Mouse (Mus musculus) hindbrain, embryonic 14.5 days (tissue): ENCODE measurements around the gene Ccdc127. TPM values are rescaled to one million over a fixed set of nuclear protein-coding genes. Genes with fewer than 3 reads are reported as not detected.

Experiments used
- ATAC-seq: fragments of 200-750 bp; cut with Nextera tagmentation; 2 replicates; pipeline ENCODE4 v1.8.0; 2017; ENCODE audit warnings: moderate number of reproducible peaks, mild to moderate bottlenecking, moderate TSS enrichment, moderate library complexity; ENCODE audit not compliant: low FRiP score
- DNase-seq: peaks from one replicate; pipeline ENCODE4 v3.0.0-alpha.2; 2015; ENCODE audit warnings: low spot score
- H3K27ac ChIP-seq: fragments of 300-500 bp; sonication (generic); 2 replicates; pipeline ENCODE4 v1.5.1; 2014; ENCODE audit warnings: mild to moderate bottlenecking, moderate library complexity
- H3K27me3 ChIP-seq: fragments of 300-500 bp; sonication (generic); 2 replicates; pipeline ENCODE4 v1.6.1; 2014; ENCODE audit warnings: mild to moderate bottlenecking, low read length, mixed read lengths; ENCODE audit not compliant: control insufficient read depth, insufficient read depth
- H3K36me3 ChIP-seq: fragments of 300-500 bp; sonication (generic); replicated peaks from 2 replicates; pipeline ENCODE4 v1.6.1; 2014; ENCODE audit not compliant: control insufficient read depth, insufficient read depth
- H3K4me1 ChIP-seq: fragments of 300-500 bp; sonication (generic); replicated peaks from 2 replicates; pipeline ENCODE4 v1.6.1; 2014; ENCODE audit warnings: antibody characterized with exemption, low read length, mixed read lengths; ENCODE audit not compliant: control insufficient read depth, insufficient read depth
- H3K4me2 ChIP-seq: fragments of 300-500 bp; sonication (generic); replicated peaks from 2 replicates; pipeline ENCODE4 v1.6.1; 2014; ENCODE audit warnings: mild to moderate bottlenecking, moderate library complexity
- H3K4me3 ChIP-seq: fragments of 300-500 bp; sonication (generic); replicated peaks from 2 replicates; pipeline ENCODE4 v1.5.1; 2014; ENCODE audit warnings: mild to moderate bottlenecking, low read length
- H3K9ac ChIP-seq: fragments of 300-500 bp; sonication (generic); 2 replicates; pipeline ENCODE4 v1.6.1; 2014
- H3K9me3 ChIP-seq: fragments of 300-500 bp; sonication (generic); 2 replicates; pipeline ENCODE4 v1.6.1; 2016; ENCODE audit warnings: low read length; ENCODE audit not compliant: control insufficient read depth
- WGBS: fragments of 180-500 bp; shearing (Covaris S2); extraction: QIAGEN DNeasy Blood & Tissue Kit; methylation state at CpG from one replicate; pipeline ENCODE4 v1.1.7; 2014; 5-methylcytosine and 5-hydroxymethylcytosine counted together
- polyA plus RNA-seq: library from polyadenylated mRNA; unstranded; fragments of >200 nt; fragmentation: Nextera tagmentation; extraction: Ambion mirVana; gene quantifications from 2 replicates; pipeline ENCODE4 v1.2.1, GENCODE M21; 2014

The Ccdc127 gene
- 46.2 and 46.8 TPM in 2 replicates for polyA plus RNA-seq

- 2% methylated on average over 57 of the region's 57 CpGs for WGBS
- Histone ChIP-seq H3K9ac (peak within 1 kb of the TSS; percentile 86), H3K27ac (peak within 1 kb of the TSS; percentile 57), H3K27me3 (no peaks in the 10 kb centered on the region), H3K4me2 (peak within 1 kb of the TSS; percentile 79), H3K4me3 (peak within 1 kb of the TSS; percentile 70), H3K36me3 (peaks cover 19% of the 10 kb centered on the region), H3K9me3 (no peaks in the 10 kb centered on the region), H3K4me1 (peaks cover 18% of the 10 kb centered on the region)
- peak; percentile 98 for ATAC-seq
- peak; percentile 99 for DNase-seq
Observed at GRCm38 (mm10) chr13:74349566-74350434, at the start of gene Ccdc127, which contains the start of gene Sdha. Gene Ccdc127 (plus strand): TSS chr13:74350309. Gene Sdha (minus strand): TSS chr13:74350280.

GRCm38 (mm10) chr13:74300925-74301606 lies 49.0 kb upstream of the Ccdc127 start:
- no peak overlapping the region for H3K4me2 ChIP-seq
- H3K4me3 ChIP-seq: no peak overlapping the region
- no peaks in the 10 kb centered on the region for H3K27me3 ChIP-seq
- no peaks in the 10 kb centered on the region for H3K4me1 ChIP-seq
- peak; percentile 90 for ATAC-seq
- WGBS: 46% methylated on average over 4 of the region's 4 CpGs
- H3K9me3 ChIP-seq: no peaks in the 10 kb centered on the region
- no peak overlapping the region for H3K27ac ChIP-seq
- H3K9ac ChIP-seq: no peak overlapping the region
- peaks cover 47% of the 10 kb centered on the region for H3K36me3 ChIP-seq
- peak; percentile 86 for DNase-seq

GRCm38 (mm10) chr13:74301607-74301984 lies 48.5 kb upstream of the Ccdc127 start:
- ATAC-seq (peak; percentile 19; the same call in 1 of the 2 replicates), DNase-seq (no peak)
- H3K4me3 ChIP-seq: no peak overlapping the region
- 81% methylated on average over 6 of the region's 6 CpGs for WGBS
- H3K36me3 ChIP-seq: peaks cover 52% of the 10 kb centered on the region
- H3K27me3 ChIP-seq: no peaks in the 10 kb centered on the region
- H3K9me3 ChIP-seq: no peaks in the 10 kb centered on the region
- H3K4me1 ChIP-seq: no peaks in the 10 kb centered on the region
- no peak overlapping the region for H3K27ac ChIP-seq
- H3K9ac ChIP-seq: no peak overlapping the region
- H3K4me2 ChIP-seq: no peak overlapping the region

GRCm38 (mm10) chr13:74302050-74303037 lies 47.8 kb upstream of the Ccdc127 start:
- H3K9ac ChIP-seq: no peak overlapping the region
- H3K9me3 ChIP-seq: no peaks in the 10 kb centered on the region
- H3K27ac ChIP-seq: no peak overlapping the region
- H3K4me3 ChIP-seq: no peak overlapping the region
- 89% methylated on average over 10 of the region's 10 CpGs for WGBS
- DNase-seq (no peak), ATAC-seq (0 out of 2 replicates have a peak, but pooled peaks have one; percentile 21)
- H3K4me2 ChIP-seq: no peak overlapping the region
- no peaks in the 10 kb centered on the region for H3K4me1 ChIP-seq
- H3K27me3 ChIP-seq: no peaks in the 10 kb centered on the region
- peaks cover 57% of the 10 kb centered on the region for H3K36me3 ChIP-seq

GRCm38 (mm10) chr13:74305380-74305779 lies 44.7 kb upstream of the Ccdc127 start:
- 93% methylated on average over 6 of the region's 6 CpGs for WGBS
- Histone ChIP-seq H3K27me3 (no peaks in the 10 kb centered on the region), H3K27ac (no peak overlapping the region), H3K4me2 (no peak overlapping the region), H3K36me3 (peaks cover 86% of the 10 kb centered on the region), H3K4me1 (no peaks in the 10 kb centered on the region), H3K9me3 (no peaks in the 10 kb centered on the region), H3K4me3 (no peak overlapping the region), H3K9ac (no peak overlapping the region)
- DNase-seq (no peak), ATAC-seq (no peak)

GRCm38 (mm10) chr13:74305780-74306179 lies 44.3 kb upstream of the Ccdc127 start:
- Histone ChIP-seq H3K4me3 (no peak overlapping the region), H3K4me2 (no peak overlapping the region), H3K4me1 (no peaks in the 10 kb centered on the region), H3K9me3 (no peaks in the 10 kb centered on the region), H3K27ac (no peak overlapping the region), H3K27me3 (no peaks in the 10 kb centered on the region), H3K36me3 (peaks cover 90% of the 10 kb centered on the region), H3K9ac (no peak overlapping the region)
- WGBS: 100% methylated on average over 1 of the region's 1 CpGs
- ATAC-seq (no peak), DNase-seq (no peak)

GRCm38 (mm10) chr13:74314616-74315015 lies 35.5 kb upstream of the Ccdc127 start:
- WGBS: 95% methylated on average over 3 of the region's 3 CpGs
- DNase-seq: no peak
- no peak overlapping the region for H3K9ac ChIP-seq
- H3K9me3 ChIP-seq: no peaks in the 10 kb centered on the region
- H3K4me1 ChIP-seq: peaks cover 12% of the 10 kb centered on the region
- H3K4me3 ChIP-seq: no peak overlapping the region
- H3K36me3 ChIP-seq: peaks cover 32% of the 10 kb centered on the region
- no peaks in the 10 kb centered on the region for H3K27me3 ChIP-seq
- ATAC-seq: no peak
- no peak overlapping the region for H3K27ac ChIP-seq
- no peak overlapping the region for H3K4me2 ChIP-seq

- no peak for ATAC-seq
- no peak overlapping the region for H3K27ac ChIP-seq
- peaks cover 34% of the 10 kb centered on the region for H3K36me3 ChIP-seq
Observed at GRCm38 (mm10) chr13:74316386-74316785, 33.7 kb upstream of the Ccdc127 start.

More at GRCm38 (mm10) chr13:74316386-74316785, 33.7 kb upstream of the Ccdc127 start:
- no peak for DNase-seq
- Histone ChIP-seq H3K4me3 (peak overlapping the region; percentile 75), H3K4me2 (peak overlapping the region; percentile 87), H3K27me3 (no peaks in the 10 kb centered on the region), H3K4me1 (peaks cover 12% of the 10 kb centered on the region), H3K9me3 (no peaks in the 10 kb centered on the region), H3K9ac (peak overlapping the region; percentile 85)
- WGBS: 27% methylated on average over 4 of the region's 4 CpGs
